ENCODE assay signal across 7 mouse cellular contexts in the genomic region with DNA sequence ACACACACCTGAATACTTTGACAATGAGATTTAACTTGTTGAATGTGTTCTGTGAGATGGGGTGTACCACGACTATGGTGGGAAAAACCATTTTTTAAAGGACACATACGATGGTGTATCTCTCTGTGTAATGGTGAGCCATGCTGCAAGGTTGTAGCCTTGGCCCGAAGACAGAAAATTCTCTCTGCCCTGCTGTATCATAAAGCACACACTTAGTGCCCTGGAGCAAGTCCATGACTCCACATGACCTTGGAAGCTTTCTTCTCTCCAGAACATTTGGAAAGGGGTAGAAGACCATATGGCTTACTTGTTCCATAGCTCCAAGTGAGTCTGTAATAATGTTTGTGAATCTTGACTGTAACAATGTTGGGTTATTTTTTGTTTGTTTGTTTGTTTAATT.
"Had no signal": no experiment of that assay in that cellular context is flagged by ENCODE, and none has a peak within 500 bp of the region (broad histone marks: within the 10 kb centered on the region; RNA-seq: fewer than 3 reads in every experiment).

No protein-coding gene starts in this region.

- DNase-seq: kidney, postnatal 4 days; liver; liver, embryonic 13.5 days; liver, postnatal 0 days; lung, postnatal 14 days; thymus, adult 18-20 months; thymus, postnatal 14 days had no signal
